Mouse (Mus musculus) liver, embryonic 12.5 days (tissue): Measurements from ENCODE around the gene Myo3b. TPM values are rescaled to one million over a fixed set of nuclear protein-coding genes. Genes with fewer than 3 reads are reported as not detected.
"Not testable (repeated sequence)": the region's sequence is repeated elsewhere in the genome, so short reads cannot be mapped to it uniquely, and the experiment has no call there.

ENCODE experiments used
- ATAC-seq: fragments of 200-750 bp; cut with Nextera tagmentation; 2 replicates; pipeline ENCODE4 v1.8.0; 2017; ENCODE audit warnings: moderate number of reproducible peaks, mild to moderate bottlenecking, moderate library complexity
- H3K27ac ChIP-seq: fragments of 300-500 bp; sonication (generic); 2 replicates; pipeline ENCODE4 v1.5.1; 2016; ENCODE audit warnings: mild to moderate bottlenecking
- H3K27me3 ChIP-seq: fragments of 300-500 bp; sonication (generic); replicated peaks from 2 replicates; pipeline ENCODE4 v1.6.1; 2016; ENCODE audit warnings: mild to moderate bottlenecking, moderate library complexity
- H3K36me3 ChIP-seq: fragments of 300-500 bp; sonication (generic); 2 replicates; pipeline ENCODE4 v1.6.1; 2016; ENCODE audit warnings: mild to moderate bottlenecking, moderate library complexity
- H3K4me1 ChIP-seq: fragments of 300-500 bp; sonication (generic); 2 replicates; pipeline ENCODE4 v1.6.1; 2016
- H3K4me2 ChIP-seq: fragments of 300-500 bp; sonication (generic); 2 replicates; pipeline ENCODE4 v1.6.1; 2016; ENCODE audit warnings: mild to moderate bottlenecking, moderate library complexity
- H3K4me3 ChIP-seq: fragments of 300-500 bp; sonication (generic); 2 replicates; pipeline ENCODE4 v1.5.1; 2016; ENCODE audit warnings: mild to moderate bottlenecking, moderate library complexity
- H3K9ac ChIP-seq: fragments of 300-500 bp; sonication (generic); 2 replicates; pipeline ENCODE4 v1.6.1; 2016; ENCODE audit warnings: mild to moderate bottlenecking, moderate library complexity
- H3K9me3 ChIP-seq: fragments of 300-500 bp; sonication (generic); replicated peaks from 2 replicates; pipeline ENCODE4 v1.6.1; 2016; ENCODE audit warnings: mild to moderate bottlenecking, moderate library complexity
- WGBS: fragments of 180-500 bp; shearing (Covaris S2); methylation state at CpG from one replicate; pipeline ENCODE4 v1.1.7; 2016; ENCODE audit not compliant: insufficient replicate concordance; 5-methylcytosine and 5-hydroxymethylcytosine counted together
- polyA plus RNA-seq: library from polyadenylated mRNA; unstranded; fragments of >200 nt; fragmentation: Nextera tagmentation; extraction: Ambion mirVana; gene quantifications from 2 replicates; pipeline ENCODE4 v1.2.1, GENCODE M21; 2016

The Myo3b gene
- polyA plus RNA-seq, 1 experiment from 2014 or later = not detected

- 68% methylated on average over 8 of the region's 8 CpGs for WGBS
- Histone ChIP-seq H3K27me3 (peaks cover 6% of the 10 kb centered on the region; the same call in 1 of the 2 replicates), H3K27ac (no peak overlapping the region), H3K4me2 (no peak overlapping the region), H3K36me3 (no peaks in the 10 kb centered on the region), H3K4me1 (no peaks in the 10 kb centered on the region), H3K4me3 (no peak overlapping the region), H3K9ac (no peak overlapping the region), H3K9me3 (peaks cover 6% of the 10 kb centered on the region)
- ATAC-seq = no peak
These were observed 175.5 kb downstream of the Myo3b start for GRCm38 (mm10) chr2:70214401-70214800.

- Histone ChIP-seq H3K9me3 (no peaks in the 10 kb centered on the region), H3K4me3 (no peak overlapping the region), H3K4me1 (no peaks in the 10 kb centered on the region), H3K36me3 (no peaks in the 10 kb centered on the region), H3K27ac (no peak overlapping the region), H3K4me2 (no peak overlapping the region), H3K9ac (no peak overlapping the region), H3K27me3 (peaks cover 9% of the 10 kb centered on the region)
- ATAC-seq = no peak
- 57% methylated on average over 3 of the region's 3 CpGs for WGBS
These were observed 178.9 kb downstream of the Myo3b start for GRCm38 (mm10) chr2:70217800-70218199.

GRCm38 (mm10) chr2:70218469-70218868 is 179.5 kb downstream of the Myo3b start:
- no peak for ATAC-seq
- H3K36me3 ChIP-seq = no peaks in the 10 kb centered on the region
- H3K27me3 ChIP-seq = peaks cover 9% of the 10 kb centered on the region
- H3K27ac ChIP-seq = no peak overlapping the region
- no peaks in the 10 kb centered on the region for H3K4me1 ChIP-seq
- H3K9me3 ChIP-seq = no peaks in the 10 kb centered on the region
- H3K4me3 ChIP-seq = no peak overlapping the region
- WGBS = 69% methylated on average over 8 of the region's 8 CpGs
- no peak overlapping the region for H3K4me2 ChIP-seq
- H3K9ac ChIP-seq = no peak overlapping the region

- no peak overlapping the region for H3K4me2 ChIP-seq
- H3K9ac ChIP-seq = no peak overlapping the region
- no peaks in the 10 kb centered on the region for H3K36me3 ChIP-seq
- no peak overlapping the region for H3K4me3 ChIP-seq
- no peak for ATAC-seq
- 0 out of 2 replicates have a peak, but pooled peaks cover 6% of the 10 kb centered on the region for H3K27me3 ChIP-seq
- no peaks in the 10 kb centered on the region for H3K9me3 ChIP-seq
- H3K27ac ChIP-seq = no peak overlapping the region
- WGBS = 10% methylated on average over 3 of the region's 3 CpGs
- H3K4me1 ChIP-seq = no peaks in the 10 kb centered on the region
These were observed 187.8 kb downstream of the Myo3b start for GRCm38 (mm10) chr2:70226679-70227078.

- 37% methylated on average over 3 of the region's 4 CpGs for WGBS
- not testable (repeated sequence) for ATAC-seq
These were observed 195.5 kb downstream of the Myo3b start for GRCm38 (mm10) chr2:70234450-70234849.

GRCm38 (mm10) chr2:70245981-70246380 is 207.1 kb downstream of the Myo3b start:
- no peak overlapping the region for H3K9ac ChIP-seq
- no peak overlapping the region for H3K27ac ChIP-seq
- H3K4me3 ChIP-seq = no peak overlapping the region
- WGBS = 65% methylated on average over 4 of the region's 4 CpGs
- no peaks in the 10 kb centered on the region for H3K9me3 ChIP-seq
- H3K27me3 ChIP-seq = no peaks in the 10 kb centered on the region
- no peaks in the 10 kb centered on the region for H3K4me1 ChIP-seq
- no peak overlapping the region for H3K4me2 ChIP-seq
- H3K36me3 ChIP-seq = no peaks in the 10 kb centered on the region
- ATAC-seq = no peak

More at GRCm38 (mm10) chr2:70234450-70234849, 195.5 kb downstream of the Myo3b start:
- H3K9ac ChIP-seq, H3K27me3 ChIP-seq, H3K9me3 ChIP-seq, H3K27ac ChIP-seq, H3K36me3 ChIP-seq, H3K4me2 ChIP-seq, H3K4me1 ChIP-seq, H3K4me3 ChIP-seq: not testable (repeated sequence)

GRCm38 (mm10) chr2:70248616-70249015 is 209.7 kb downstream of the Myo3b start:
- H3K27me3 ChIP-seq = no peaks in the 10 kb centered on the region
- no peak overlapping the region for H3K4me2 ChIP-seq
- H3K9ac ChIP-seq = no peak overlapping the region
- no peak overlapping the region for H3K27ac ChIP-seq
- no peak for ATAC-seq
- H3K9me3 ChIP-seq = no peaks in the 10 kb centered on the region
- H3K36me3 ChIP-seq = no peaks in the 10 kb centered on the region
- no peak overlapping the region for H3K4me3 ChIP-seq
- WGBS = 62% methylated on average over 7 of the region's 7 CpGs
- no peaks in the 10 kb centered on the region for H3K4me1 ChIP-seq

GRCm38 (mm10) chr2:70249872-70250271 is 210.9 kb downstream of the Myo3b start:
- Histone ChIP-seq H3K9me3 (no peaks in the 10 kb centered on the region), H3K4me3 (no peak overlapping the region), H3K27me3 (no peaks in the 10 kb centered on the region), H3K27ac (no peak overlapping the region), H3K4me2 (no peak overlapping the region), H3K4me1 (no peaks in the 10 kb centered on the region), H3K36me3 (no peaks in the 10 kb centered on the region), H3K9ac (no peak overlapping the region)
- 47% methylated on average over 4 of the region's 4 CpGs for WGBS
- ATAC-seq = no peak

- Histone ChIP-seq H3K9me3 (no peaks in the 10 kb centered on the region), H3K27me3 (no peaks in the 10 kb centered on the region), H3K36me3 (no peaks in the 10 kb centered on the region), H3K4me2 (no peak overlapping the region), H3K27ac (no peak overlapping the region), H3K4me3 (no peak overlapping the region), H3K9ac (no peak overlapping the region), H3K4me1 (no peaks in the 10 kb centered on the region)
- 70% methylated on average over 10 of the region's 10 CpGs for WGBS
- ATAC-seq = no peak
These were observed 212.3 kb downstream of the Myo3b start for GRCm38 (mm10) chr2:70251256-70251655.

- Histone ChIP-seq H3K36me3 (no peaks in the 10 kb centered on the region), H3K27ac (no peak overlapping the region), H3K4me2 (no peak overlapping the region), H3K4me3 (no peak overlapping the region), H3K4me1 (no peaks in the 10 kb centered on the region), H3K9me3 (no peaks in the 10 kb centered on the region), H3K27me3 (no peaks in the 10 kb centered on the region), H3K9ac (no peak overlapping the region)
- WGBS = 26% methylated on average over 8 of the region's 8 CpGs
- ATAC-seq = no peak
These were observed 220.6 kb downstream of the Myo3b start for GRCm38 (mm10) chr2:70259357-70260000.

GRCm38 (mm10) chr2:70260646-70261195 is 221.8 kb downstream of the Myo3b start:
- H3K27me3 ChIP-seq = no peaks in the 10 kb centered on the region
- WGBS = 73% methylated on average over 2 of the region's 2 CpGs

GRCm38 (mm10) chr2:70261703-70262564 is 223.0 kb downstream of the Myo3b start:
- 41% methylated on average over 8 of the region's 8 CpGs for WGBS
- no peak overlapping the region for H3K9ac ChIP-seq
- ATAC-seq = no peak
- no peaks in the 10 kb centered on the region for H3K36me3 ChIP-seq
- no peak overlapping the region for H3K4me3 ChIP-seq
- H3K27ac ChIP-seq = no peak overlapping the region
- H3K4me1 ChIP-seq = no peaks in the 10 kb centered on the region
- no peaks in the 10 kb centered on the region for H3K9me3 ChIP-seq
- H3K4me2 ChIP-seq = no peak overlapping the region
- no peaks in the 10 kb centered on the region for H3K27me3 ChIP-seq

More at GRCm38 (mm10) chr2:70260646-70261195, 221.8 kb downstream of the Myo3b start:
- H3K9ac ChIP-seq = no peak overlapping the region
- H3K4me3 ChIP-seq = no peak overlapping the region
- no peaks in the 10 kb centered on the region for H3K4me1 ChIP-seq
- no peak overlapping the region for H3K4me2 ChIP-seq
- H3K36me3 ChIP-seq = no peaks in the 10 kb centered on the region
- H3K27ac ChIP-seq = no peak overlapping the region
- H3K9me3 ChIP-seq = no peaks in the 10 kb centered on the region
- ATAC-seq = no peak
